Mouse (Mus musculus) embryonic facial prominence, embryonic 14.5 days (tissue): ENCODE data around the gene Rcan3. TPM values are rescaled to one million over a fixed set of nuclear protein-coding genes. Genes with fewer than 3 reads are reported as not detected.
A peak's percentile ranks its signal among the peaks of the same experiment; 100 is the strongest.

Experiments used
- ATAC-seq: fragments of 200-750 bp; cut with Nextera tagmentation; 2 replicates; pipeline ENCODE4 v1.8.0; 2017; ENCODE audit warnings: low read depth, moderate number of reproducible peaks, moderate TSS enrichment
- DNase-seq: peaks from one replicate; pipeline ENCODE4 v3.0.0-alpha.2; 2015; ENCODE audit warnings: low spot score
- H3K27ac ChIP-seq: fragments of 300-500 bp; sonication (generic); replicated peaks from 2 replicates; pipeline ENCODE4 v1.5.1; 2014; ENCODE audit warnings: low read depth, mild to moderate bottlenecking, low read length, moderate library complexity
- H3K27me3 ChIP-seq: fragments of 300-500 bp; sonication (generic); replicated peaks from 2 replicates; pipeline ENCODE4 v1.6.1; 2014; ENCODE audit warnings: low read length; ENCODE audit not compliant: control insufficient read depth, insufficient read depth
- H3K36me3 ChIP-seq: fragments of 300-500 bp; sonication (generic); 2 replicates; pipeline ENCODE4 v1.6.1; 2014; ENCODE audit warnings: low read length, mixed read lengths; ENCODE audit not compliant: control insufficient read depth, insufficient read depth
- H3K4me1 ChIP-seq: fragments of 300-500 bp; sonication (generic); 2 replicates; pipeline ENCODE4 v1.6.1; 2014; ENCODE audit warnings: antibody characterized with exemption, low read length; ENCODE audit not compliant: control insufficient read depth, insufficient read depth
- H3K4me2 ChIP-seq: fragments of 300-500 bp; sonication (generic); 2 replicates; pipeline ENCODE4 v1.6.1; 2014; ENCODE audit warnings: low read depth, mild to moderate bottlenecking, low read length, moderate library complexity, mixed read lengths
- H3K4me3 ChIP-seq: fragments of 300-500 bp; sonication (generic); 2 replicates; pipeline ENCODE4 v1.5.1; 2014; ENCODE audit warnings: low read depth, mild to moderate bottlenecking, low read length
- H3K9ac ChIP-seq: fragments of 300-500 bp; sonication (generic); 2 replicates; pipeline ENCODE4 v1.6.1; 2014; ENCODE audit warnings: low read depth, mild to moderate bottlenecking, low read length, moderate library complexity, mixed read lengths
- H3K9me3 ChIP-seq: fragments of 300-500 bp; sonication (generic); 2 replicates; pipeline ENCODE4 v1.6.1; 2016; ENCODE audit warnings: low read length; ENCODE audit not compliant: control insufficient read depth
- WGBS: fragments of 180-500 bp; shearing (Covaris S2); extraction: QIAGEN DNeasy Blood & Tissue Kit; methylation state at CpG from one replicate; pipeline ENCODE4 v1.1.7; 2014; 5-methylcytosine and 5-hydroxymethylcytosine counted together
- polyA plus RNA-seq: library from polyadenylated mRNA; unstranded; fragments of >200 nt; fragmentation: Nextera tagmentation; extraction: Ambion mirVana; gene quantifications from 2 replicates; pipeline ENCODE4 v1.2.1, GENCODE M21; 2014

The Rcan3 gene
- polyA plus RNA-seq, 1 experiment from 2014 or later = 12.7 TPM

GRCm38 (mm10) chr4:135404916-135405315, 28.7 kb downstream of the Rcan3 start:
- Histone ChIP-seq H3K9me3 (no peaks in the 10 kb centered on the region), H3K36me3 (no peaks in the 10 kb centered on the region), H3K4me3 (no peak overlapping the region), H3K4me1 (no peaks in the 10 kb centered on the region), H3K4me2 (no peak overlapping the region), H3K27ac (no peak overlapping the region), H3K27me3 (no peaks in the 10 kb centered on the region), H3K9ac (no peak overlapping the region)
- DNase-seq (no peak), ATAC-seq (no peak)
- WGBS = 83% methylated on average over 2 of the region's 2 CpGs

- DNase-seq (no peak), ATAC-seq (no peak)
- whole genome bisulfite sequencing = 71% methylated on average over 10 of the region's 10 CpGs
- H3K4me2 ChIP-seq = no peak overlapping the region
- H3K36me3 ChIP-seq = no peaks in the 10 kb centered on the region
- H3K4me3 ChIP-seq = no peak overlapping the region
- H3K9ac ChIP-seq = no peak overlapping the region
- no peak overlapping the region for H3K27ac ChIP-seq
- peaks cover 3% of the 10 kb centered on the region for H3K27me3 ChIP-seq
- no peaks in the 10 kb centered on the region for H3K4me1 ChIP-seq
- no peaks in the 10 kb centered on the region for H3K9me3 ChIP-seq
Observed at GRCm38 (mm10) chr4:135404048-135404447, 29.6 kb downstream of the Rcan3 start.

GRCm38 (mm10) chr4:135401881-135402280, 31.8 kb downstream of the Rcan3 start:
- no peaks in the 10 kb centered on the region for H3K4me1 ChIP-seq
- DNase-seq (peak; percentile 35), ATAC-seq (no peak)
- H3K9me3 ChIP-seq = no peaks in the 10 kb centered on the region
- H3K27ac ChIP-seq = no peak overlapping the region
- peaks cover 24% of the 10 kb centered on the region for H3K27me3 ChIP-seq
- no peaks in the 10 kb centered on the region for H3K36me3 ChIP-seq
- no peak overlapping the region for H3K4me2 ChIP-seq
- 29% methylated on average over 7 of the region's 7 CpGs for WGBS
- no peak overlapping the region for H3K9ac ChIP-seq
- H3K4me3 ChIP-seq = no peak overlapping the region

- H3K4me3 ChIP-seq = peak within 1 kb of the TSS; percentile 41
- no peak within 1 kb of the TSS for H3K27ac ChIP-seq
- no peaks in the 10 kb centered on the region for H3K36me3 ChIP-seq
- WGBS = under 1% methylated on average over 21 of the region's 29 CpGs
- no peaks in the 10 kb centered on the region for H3K9me3 ChIP-seq
- H3K27me3 ChIP-seq = peaks cover 33% of the 10 kb centered on the region
- DNase-seq = no peak
- peak within 1 kb of the TSS; percentile 81 for H3K4me2 ChIP-seq
- H3K4me1 ChIP-seq = no peaks in the 10 kb centered on the region
- ATAC-seq = no peak
- peak within 1 kb of the TSS; percentile 52 for H3K9ac ChIP-seq
Observed at GRCm38 (mm10) chr4:135397991-135398390, 35.7 kb downstream of the Rcan3 start, which contains the start of gene Ncmap. Gene Ncmap (minus strand): TSS chr4:135398227.

- H3K4me2 ChIP-seq = peak overlapping the region; percentile 81
- peak overlapping the region; percentile 52 for H3K9ac ChIP-seq
- no peak for ATAC-seq
- H3K4me1 ChIP-seq = no peaks in the 10 kb centered on the region
- no peaks in the 10 kb centered on the region for H3K36me3 ChIP-seq
- 4% methylated on average over 16 of the region's 16 CpGs for WGBS
- no peak overlapping the region for H3K27ac ChIP-seq
- H3K4me3 ChIP-seq = peak overlapping the region; percentile 41
- H3K9me3 ChIP-seq = no peaks in the 10 kb centered on the region
- H3K27me3 ChIP-seq = peaks cover 33% of the 10 kb centered on the region
- no peak for DNase-seq
Observed at GRCm38 (mm10) chr4:135397551-135397950, 36.1 kb downstream of the Rcan3 start.

- peaks cover 33% of the 10 kb centered on the region for H3K27me3 ChIP-seq
- DNase-seq = no peak
- H3K4me2 ChIP-seq = no peak overlapping the region
- ATAC-seq = no peak
- H3K36me3 ChIP-seq = no peaks in the 10 kb centered on the region
- no peak overlapping the region for H3K27ac ChIP-seq
- 88% methylated on average over 5 of the region's 5 CpGs for WGBS
- H3K9ac ChIP-seq = no peak overlapping the region
- H3K4me3 ChIP-seq = no peak overlapping the region
- no peaks in the 10 kb centered on the region for H3K4me1 ChIP-seq
- H3K9me3 ChIP-seq = no peaks in the 10 kb centered on the region
Observed at GRCm38 (mm10) chr4:135396303-135396702, 37.4 kb downstream of the Rcan3 start.

- no peak overlapping the region for H3K4me3 ChIP-seq
- H3K9me3 ChIP-seq = no peaks in the 10 kb centered on the region
- no peak for DNase-seq
- H3K4me1 ChIP-seq = no peaks in the 10 kb centered on the region
- no peak overlapping the region for H3K9ac ChIP-seq
- WGBS = 78% methylated on average over 4 of the region's 4 CpGs
- H3K27me3 ChIP-seq = peaks cover 33% of the 10 kb centered on the region
- H3K4me2 ChIP-seq = no peak overlapping the region
- H3K36me3 ChIP-seq = no peaks in the 10 kb centered on the region
- no peak overlapping the region for H3K27ac ChIP-seq
- ATAC-seq = no peak
Observed at GRCm38 (mm10) chr4:135395375-135395774, 38.3 kb downstream of the Rcan3 start.

GRCm38 (mm10) chr4:135394666-135395065, 39.0 kb downstream of the Rcan3 start:
- 67% methylated on average over 7 of the region's 7 CpGs for WGBS
- ATAC-seq (no peak), DNase-seq (no peak)
- Histone ChIP-seq H3K27me3 (peaks cover 33% of the 10 kb centered on the region), H3K9me3 (no peaks in the 10 kb centered on the region), H3K4me3 (no peak overlapping the region), H3K4me2 (no peak overlapping the region), H3K4me1 (no peaks in the 10 kb centered on the region), H3K36me3 (no peaks in the 10 kb centered on the region), H3K27ac (no peak overlapping the region), H3K9ac (no peak overlapping the region)

- H3K27me3 ChIP-seq = peaks cover 23% of the 10 kb centered on the region
- H3K4me1 ChIP-seq = no peaks in the 10 kb centered on the region
- H3K9me3 ChIP-seq = no peaks in the 10 kb centered on the region
- H3K4me2 ChIP-seq = no peak overlapping the region
- DNase-seq (no peak), ATAC-seq (no peak)
- no peak overlapping the region for H3K9ac ChIP-seq
- H3K4me3 ChIP-seq = no peak overlapping the region
- H3K27ac ChIP-seq = no peak overlapping the region
- 71% methylated on average over 6 of the region's 6 CpGs for WGBS
- no peaks in the 10 kb centered on the region for H3K36me3 ChIP-seq
Observed at GRCm38 (mm10) chr4:135393381-135393780, 40.3 kb downstream of the Rcan3 start.
